Comparison of ENCODE assay signal across 29 mouse cellular contexts in genomic region chr19:56366625-56367024, GRCm38 (mm10). TPM values are rescaled to one million over a fixed set of nuclear protein-coding genes. Genes with fewer than 3 reads are reported as not detected.
A peak's percentile ranks its signal among the peaks of the same experiment; 100 is the strongest.
DNase-seq lines count a peak whose midpoint lies in the region; ATAC-seq lines count a peak whose summit lies in the region.
"Had no signal": no experiment of that assay in that cellular context is flagged by ENCODE, and none has a peak within 500 bp of the region (broad histone marks: within the 10 kb centered on the region; RNA-seq: fewer than 3 reads in every experiment).

No protein-coding gene starts in this region.

- ATAC-seq in frontal cortex, adult (ENCODE audit: low TSS enrichment) = peak; percentile 62; the same call in 1 of the 2 replicates
- no peak for ATAC-seq in heart, embryonic 15.5 days (replicated peaks; ENCODE audit: insufficient number of reproducible peaks, insufficient read depth, low FRiP score, low read depth)
- peak; percentile 35; the same call in 1 of the 2 replicates for ATAC-seq in lung, embryonic 15.5 days (ENCODE audit: borderline replicate concordance, extremely low read depth, low FRiP score, low TSS enrichment)
- ATAC-seq in stomach, embryonic 14.5 days (ENCODE audit: insufficient number of reproducible peaks, insufficient read depth, low FRiP score, low read depth) = no peak
- ATAC-seq: activated CD4-positive, CD25-positive, alpha-beta regulatory T cell, adult 4 months; forebrain, postnatal 0 days had no signal

- intact Hi-C loops in heart, postnatal 36 days (cut with DNase I) = no loop called here

- H3K9me3 ChIP-seq in heart, embryonic 15.5 days (replicated peaks) = no peaks in the 10 kb centered on the region
- H3K9me3 ChIP-seq in lung, embryonic 15.5 days = no peaks in the 10 kb centered on the region
- H3K9me3 ChIP-seq in stomach, embryonic 14.5 days (ENCODE audit: control insufficient read depth, low read depth, low read length) = no peaks in the 10 kb centered on the region
- H3K9me3 ChIP-seq: embryonic facial prominence, embryonic 10.5 days; embryonic facial prominence, embryonic 15.5 days; forebrain, embryonic 12.5 days; heart, embryonic 13.5 days; hindbrain, embryonic 13.5 days; kidney, embryonic 15.5 days; limb, embryonic 12.5 days; liver, embryonic 15.5 days had no signal

- peak overlapping the region; percentile 19; the same call in 1 of the 2 replicates for H3K27ac ChIP-seq in heart, embryonic 15.5 days
- peak overlapping the region; percentile 63 for H3K27ac ChIP-seq in lung, embryonic 15.5 days
- peak overlapping the region; percentile 61; the same call in 1 of the 2 replicates for H3K27ac ChIP-seq in stomach, embryonic 14.5 days (ENCODE audit: low read length)
- H3K27ac ChIP-seq: embryonic facial prominence, embryonic 10.5 days; embryonic facial prominence, embryonic 15.5 days; forebrain, embryonic 12.5 days; heart, embryonic 13.5 days; hindbrain, embryonic 13.5 days; kidney, embryonic 15.5 days; limb, embryonic 12.5 days; liver, embryonic 15.5 days had no signal

- no peak overlapping the region for H3K9ac ChIP-seq in heart, embryonic 15.5 days
- H3K9ac ChIP-seq in lung, embryonic 15.5 days = no peak overlapping the region
- H3K9ac ChIP-seq in stomach, embryonic 14.5 days (replicated peaks; ENCODE audit: low read depth, low read length) = no peak overlapping the region
- H3K9ac ChIP-seq: embryonic facial prominence, embryonic 15.5 days; forebrain, embryonic 12.5 days; forebrain, postnatal 0 days; heart, embryonic 13.5 days; hindbrain, embryonic 13.5 days; kidney, embryonic 15.5 days; limb, embryonic 12.5 days; liver, embryonic 15.5 days had no signal

- no peak for DNase-seq in frontal cortex, adult 2 months (ENCODE audit: extremely low spot score in 1 of 2, low spot score in 1 of 2)
- DNase-seq in heart, postnatal 36 days = no peak
- no peak for DNase-seq in lung, postnatal 36 days
- DNase-seq in right cerebral cortex, postnatal 10 days (ENCODE audit: low spot score in 2 of 2) = no peak
- DNase-seq: adrenal gland, adult 2 months; adrenal gland, postnatal 36 days; cerebellum, adult 8-10 months; cerebellum, postnatal 25 days; forebrain, postnatal 0 days; kidney, adult 18-20 months; kidney, postnatal 25 days; midbrain, embryonic 14.5 days; retina, postnatal 1 day; thymus, postnatal 14 days had no signal

- peaks cover 9% of the 10 kb centered on the region; the same call in 1 of the 2 replicates for H3K4me1 ChIP-seq in heart, embryonic 15.5 days (replicated peaks)
- H3K4me1 ChIP-seq in lung, embryonic 15.5 days = peaks cover 18% of the 10 kb centered on the region
- H3K4me1 ChIP-seq in stomach, embryonic 14.5 days (ENCODE audit: control insufficient read depth, insufficient read depth, low read length) = peaks cover 13% of the 10 kb centered on the region; the same call in 1 of the 2 replicates
- H3K4me1 ChIP-seq: embryonic facial prominence, embryonic 15.5 days; heart, embryonic 13.5 days; hindbrain, embryonic 13.5 days had no signal

- peaks cover 54% of the 10 kb centered on the region for H3K36me3 ChIP-seq in heart, embryonic 15.5 days
- no peaks in the 10 kb centered on the region for H3K36me3 ChIP-seq in lung, embryonic 15.5 days
- H3K36me3 ChIP-seq in stomach, embryonic 14.5 days (ENCODE audit: control insufficient read depth, insufficient read depth, low read length) = no peaks in the 10 kb centered on the region
- H3K36me3 ChIP-seq: embryonic facial prominence, embryonic 10.5 days; embryonic facial prominence, embryonic 15.5 days; forebrain, embryonic 12.5 days; hindbrain, embryonic 13.5 days; kidney, embryonic 15.5 days; limb, embryonic 12.5 days; liver, embryonic 15.5 days had no signal

- H3K27me3 ChIP-seq in heart, embryonic 15.5 days = no peaks in the 10 kb centered on the region
- H3K27me3 ChIP-seq in lung, embryonic 15.5 days = no peaks in the 10 kb centered on the region
- no peaks in the 10 kb centered on the region for H3K27me3 ChIP-seq in stomach, embryonic 14.5 days (ENCODE audit: control insufficient read depth, insufficient read depth, low read length)
- H3K27me3 ChIP-seq: CH12.LX; embryonic facial prominence, embryonic 15.5 days; forebrain, embryonic 12.5 days; heart, embryonic 13.5 days; hindbrain, embryonic 13.5 days; kidney, embryonic 15.5 days; liver, embryonic 15.5 days had no signal

- H3K4me2 ChIP-seq in heart, embryonic 15.5 days = no peak overlapping the region
- H3K4me2 ChIP-seq in lung, embryonic 15.5 days = 0 out of 2 replicates have a peak overlapping the region, but pooled peaks have one; percentile 1
- no peak overlapping the region for H3K4me2 ChIP-seq in stomach, embryonic 14.5 days (replicated peaks; ENCODE audit: low read depth, low read length)
- H3K4me2 ChIP-seq: embryonic facial prominence, embryonic 15.5 days; forebrain, embryonic 12.5 days; heart, embryonic 13.5 days; hindbrain, embryonic 13.5 days; kidney, embryonic 15.5 days; limb, embryonic 12.5 days; liver, embryonic 15.5 days had no signal

- WGBS in heart, embryonic 15.5 days = 62% methylated on average over 9 of the region's 9 CpGs
- 52% methylated on average over 9 of the region's 9 CpGs for WGBS in lung, embryonic 15.5 days
- 67% methylated on average over 9 of the region's 9 CpGs for WGBS in stomach, embryonic 14.5 days

- H3K4me3 ChIP-seq in heart, embryonic 15.5 days = no peak overlapping the region
- no peak overlapping the region for H3K4me3 ChIP-seq in lung, embryonic 15.5 days
- no peak overlapping the region for H3K4me3 ChIP-seq in stomach, embryonic 14.5 days (ENCODE audit: low read depth, low read length)
- H3K4me3 ChIP-seq: embryonic facial prominence, embryonic 10.5 days; embryonic facial prominence, embryonic 15.5 days; forebrain, embryonic 12.5 days; heart, embryonic 13.5 days; hindbrain, embryonic 13.5 days; kidney, embryonic 15.5 days; limb, embryonic 12.5 days; liver, embryonic 15.5 days had no signal

RNA-seq across cellular contexts. Expression of gene Nrap, which starts 23.2 kb away (rescaled TPM):
- polyA plus RNA-seq in frontal cortex, adult 2 months (2012; rRNA removed) = 0.46 and 0.58 TPM in 2 replicates
- 37.8 and 43.0 TPM in 2 replicates for polyA plus RNA-seq in heart, embryonic 15.5 days (2015; fragmentation: Nextera tagmentation; extraction: Ambion mirVana)
- 100 to 1,000 TPM; 359 to 393 TPM for total RNA-seq in heart, postnatal 36 days (2021)
- polyA plus RNA-seq in lung, embryonic 15.5 days (2015; fragmentation: Nextera tagmentation; extraction: Ambion mirVana) = 0.86 and 1.0 TPM in 2 replicates
- 0.26 and 0.45 TPM in 2 replicates for polyA plus RNA-seq in stomach, embryonic 14.5 days (2014; fragmentation: Nextera tagmentation; extraction: Ambion mirVana)
- total RNA-seq: adrenal gland, adult 2 months; monocyte, adult 5-6 weeks had no signal
- polyA plus RNA-seq: activated CD4-positive, CD25-positive, alpha-beta regulatory T cell, adult 4 months; adrenal gland, adult 2 months had no signal

RNA-seq across cellular contexts. Expression of gene Casp7, which starts 30.3 kb away (rescaled TPM):
- polyA plus RNA-seq in frontal cortex, adult 2 months (2012; rRNA removed) = 5.1 and 5.3 TPM in 2 replicates
- polyA plus RNA-seq in heart, embryonic 15.5 days (2015; fragmentation: Nextera tagmentation; extraction: Ambion mirVana) = 25.6 and 28.4 TPM in 2 replicates
- 10 to 100 TPM in 1 of 2 experiments, 1 to 10 TPM in 1; 9.9 to 12.9 TPM for total RNA-seq in heart, postnatal 36 days (2021)
- polyA plus RNA-seq in lung, embryonic 15.5 days (2015; fragmentation: Nextera tagmentation; extraction: Ambion mirVana) = 33.4 and 34.8 TPM in 2 replicates
- polyA plus RNA-seq in stomach, embryonic 14.5 days (2014; fragmentation: Nextera tagmentation; extraction: Ambion mirVana) = 29.1 and 31.3 TPM in 2 replicates

Comparison
In these comparisons a context has a peak if more than half of its experiments do, and no peak if none do; other contexts are left out.
1. ATAC-seq: peak in frontal cortex, adult (single experiment) and lung, embryonic 15.5 days (single experiment); none in heart, embryonic 15.5 days (single experiment) and stomach, embryonic 14.5 days (single experiment).
2. RNA of gene Nrap, which starts 23.2 kb away (polyA plus RNA-seq): 37.8 to 43.0 TPM in heart, embryonic 15.5 days; 0.86 to 1.0 TPM in lung, embryonic 15.5 days, 0.46 to 0.58 TPM in frontal cortex, adult 2 months and 0.26 to 0.45 TPM in stomach, embryonic 14.5 days; every median in the first group is over 10 times any median in the second.
3. Peak in every context shown above with its lines, with median percentiles within 50 percentile points of each other: H3K27ac ChIP-seq.